Comparison of ENCODE assay signal across 14 mouse cellular contexts in genomic region chr10:7471664-7472063, GRCm38 (mm10). TPM values are rescaled to one million over a fixed set of nuclear protein-coding genes. Genes with fewer than 3 reads are reported as not detected.
DNase-seq lines count a peak whose midpoint lies in the region; ATAC-seq and TF ChIP-seq lines count a peak whose summit lies in the region.
"Had no signal": no experiment of that assay in that cellular context is flagged by ENCODE, and none has a peak within 500 bp of the region (broad histone marks: within the 10 kb centered on the region; RNA-seq: fewer than 3 reads in every experiment).

No protein-coding gene starts in this region.

- no peak for TF ChIP-seq CTCF in lung, embryonic 14.5 days (IDR thresholded peaks at IDR 0.05; ENCODE audit: low read depth)

- H3K36me3 ChIP-seq in heart, embryonic 16.5 days (ENCODE audit: control insufficient read depth, insufficient read depth), result 0 out of 2 replicates have a peak, but pooled peaks cover 2% of the 10 kb centered on the region
- no peaks in the 10 kb centered on the region for H3K36me3 ChIP-seq in lung, embryonic 14.5 days (ENCODE audit: insufficient read depth)
- H3K36me3 ChIP-seq: embryonic facial prominence, embryonic 15.5 days; forebrain, embryonic 12.5 days had no signal

- H3K9ac ChIP-seq in heart, embryonic 16.5 days (ENCODE audit: low read length), result 0 out of 2 replicates have a peak overlapping the region, but pooled peaks have one; percentile 4
- H3K9ac ChIP-seq in lung, embryonic 14.5 days, result no peak overlapping the region
- H3K9ac ChIP-seq: embryonic facial prominence, embryonic 15.5 days; forebrain, embryonic 12.5 days had no signal

- H3K4me3 ChIP-seq in heart, embryonic 16.5 days (ENCODE audit: low read length), result peak overlapping the region; percentile 27; the same call in 1 of the 2 replicates
- no peak overlapping the region for H3K4me3 ChIP-seq in lung, embryonic 14.5 days (ENCODE audit: low read depth, low read length)
- H3K4me3 ChIP-seq: embryonic facial prominence, embryonic 15.5 days; forebrain, embryonic 12.5 days had no signal

- DNase-seq in heart, postnatal 36 days, result no peak
- DNase-seq in lung, embryonic 14.5 days, result no peak
- no peak for DNase-seq in lung, postnatal 4 days
- DNase-seq in 416B (ENCODE audit: low read depth) (peak; percentile 36), A20 (ENCODE audit: low read depth, low spot score) (peak; percentile 64)
- DNase-seq in gastrocnemius, adult 18-20 months (ENCODE audit: low spot score), result no peak
- DNase-seq in retina, postnatal 1 day, result no peak
- DNase-seq: adrenal gland, postnatal 14 days; cerebellum, adult 8-10 months; kidney, adult 11 months; kidney, postnatal 25 days had no signal

- no peak overlapping the region for H3K27ac ChIP-seq in heart, embryonic 16.5 days (ENCODE audit: low read length)
- H3K27ac ChIP-seq in lung, embryonic 14.5 days (ENCODE audit: low read depth), result no peak overlapping the region
- H3K27ac ChIP-seq: embryonic facial prominence, embryonic 15.5 days; forebrain, embryonic 12.5 days had no signal

- intact Hi-C loops in heart, postnatal 36 days (cut with DNase I), result loop anchor here (5.0 kb wide), 2 partner anchors 191 to 211 kb away; partner anchors contain the start of genes Lats1 and Pcmt1

- 58% methylated on average over 3 of the region's 3 CpGs for WGBS in heart, embryonic 16.5 days
- WGBS in lung, embryonic 14.5 days, result 60% methylated on average over 3 of the region's 3 CpGs

- peaks cover 4% of the 10 kb centered on the region; the same call in 1 of the 2 replicates for H3K9me3 ChIP-seq in heart, embryonic 16.5 days (replicated peaks; ENCODE audit: control insufficient read depth, low read length)
- no peaks in the 10 kb centered on the region for H3K9me3 ChIP-seq in lung, embryonic 14.5 days (ENCODE audit: low read depth, low read length)
- H3K9me3 ChIP-seq: embryonic facial prominence, embryonic 15.5 days; forebrain, embryonic 12.5 days had no signal

- no peaks in the 10 kb centered on the region for H3K27me3 ChIP-seq in heart, embryonic 16.5 days (ENCODE audit: control insufficient read depth, insufficient read depth, low read length)
- no peaks in the 10 kb centered on the region for H3K27me3 ChIP-seq in lung, embryonic 14.5 days (ENCODE audit: insufficient read depth, low read length)
- H3K27me3 ChIP-seq: embryonic facial prominence, embryonic 15.5 days; forebrain, embryonic 12.5 days had no signal

- H3K4me1 ChIP-seq in heart, embryonic 16.5 days (ENCODE audit: control insufficient read depth, insufficient read depth, low read length), result peaks cover 6% of the 10 kb centered on the region; the same call in 1 of the 2 replicates
- H3K4me1 ChIP-seq in lung, embryonic 14.5 days (ENCODE audit: insufficient read depth), result no peaks in the 10 kb centered on the region
- H3K4me1 ChIP-seq: embryonic facial prominence, embryonic 15.5 days had no signal

- ATAC-seq in heart, embryonic 16.5 days (replicated peaks; ENCODE audit: extremely low read depth, insufficient read depth, low FRiP score), result no peak
- no peak for ATAC-seq in lung, embryonic 14.5 days (ENCODE audit: insufficient read depth)

- peak overlapping the region; percentile 48 for H3K4me2 ChIP-seq in heart, embryonic 16.5 days (ENCODE audit: low read depth, low read length)
- H3K4me2 ChIP-seq in lung, embryonic 14.5 days, result peak overlapping the region; percentile 37; the same call in 1 of the 2 replicates
- H3K4me2 ChIP-seq: embryonic facial prominence, embryonic 15.5 days; forebrain, embryonic 12.5 days had no signal

RNA-seq across cellular contexts. Expression of gene Ulbp1, which starts 1.8 kb away (rescaled TPM):
- 8.1 and 9.2 TPM in 2 replicates for polyA plus RNA-seq in heart, embryonic 16.5 days (2015; fragmentation: Nextera tagmentation; extraction: Ambion mirVana)
- total RNA-seq in heart, postnatal 36 days (2021), result 1 to 10 TPM; 2.1 to 2.3 TPM
- polyA plus RNA-seq in lung, embryonic 14.5 days (2014; fragmentation: Nextera tagmentation; extraction: Ambion mirVana), result 9.4 and 10.6 TPM in 2 replicates
- under 1 TPM; 0.09 TPM for total RNA-seq in gastrocnemius, adult 18-20 months (2021)

Comparison
In these comparisons a context has a peak if more than half of its experiments do, and no peak if none do; other contexts are left out.
1. DNase-seq: peak in 416B (single experiment) and A20 (single experiment); none in heart, postnatal 36 days (0 of 2), lung, embryonic 14.5 days (single experiment), lung, postnatal 4 days (0 of 2), gastrocnemius, adult 18-20 months (single experiment) and retina, postnatal 1 day (single experiment).